Mouse (Mus musculus): Measurements from ENCODE around the gene Ifna1. TPM values are rescaled to one million over a fixed set of nuclear protein-coding genes. Genes with fewer than 3 reads are reported as not detected.
"Not testable (repeated sequence)": the region's sequence is repeated elsewhere in the genome, so short reads cannot be mapped to it uniquely, and the experiment has no call there.

Gene Ifna1
- not detected in 2 replicates for polyA plus RNA-seq (2016; fragmentation: Nextera tagmentation; extraction: Ambion mirVana)

DNA sequence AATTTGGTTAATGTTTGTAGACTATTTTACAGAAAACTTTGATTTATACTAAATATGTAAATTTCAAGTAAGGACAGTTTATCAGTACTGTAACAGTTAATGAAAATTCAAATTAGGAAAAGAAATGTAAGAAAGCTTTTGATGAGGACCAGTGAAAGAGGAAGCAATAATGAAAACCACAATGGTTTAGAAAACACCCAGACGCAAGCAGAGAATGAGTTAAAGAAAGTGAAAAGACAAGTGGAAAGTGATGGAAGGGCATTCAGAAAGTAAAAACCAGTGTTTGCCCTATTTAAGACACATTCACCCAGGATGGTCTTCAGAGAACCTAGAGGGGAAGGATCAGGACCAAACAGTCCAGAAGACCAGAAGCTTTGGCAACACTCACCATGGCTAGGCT lies at the start of gene Ifna1:
Gene Ifna1 (plus strand): TSS at position 390 of the 400 bp plus-strand sequence.
- H3K4me2 ChIP-seq (replicated peaks) = no peak within 1 kb of the TSS

DNA sequence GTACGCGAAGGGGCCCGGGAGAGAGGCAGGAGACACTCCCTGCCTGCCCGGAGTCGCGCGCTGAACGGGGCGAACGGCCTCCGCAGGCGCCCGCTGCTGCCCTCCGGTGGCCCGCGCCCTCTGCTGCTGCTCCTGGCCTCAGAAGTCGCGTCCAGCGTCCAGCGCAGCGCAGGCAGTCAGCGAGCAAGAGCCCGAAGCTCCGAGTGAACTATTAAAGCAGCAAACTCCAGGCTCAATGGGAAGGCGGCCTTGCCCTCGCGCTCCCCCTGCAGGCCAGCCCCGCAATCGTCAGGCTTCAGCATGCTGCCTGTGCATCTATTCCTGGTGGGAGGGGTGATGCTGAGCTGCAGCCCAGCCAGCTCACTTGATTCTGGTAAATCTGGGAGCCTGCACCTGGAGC lies 46.9 kb upstream of the Ifna1 start, which contains the start of gene Gm13287:
Gene Gm13287 (plus strand): TSS at position 301 of the 400 bp plus-strand sequence.
- H3K4me2 ChIP-seq (replicated peaks); H3K9me3 ChIP-seq; H3K4me3 ChIP-seq; H3K27me3 ChIP-seq; H3K27ac ChIP-seq (replicated peaks); H3K9ac ChIP-seq (replicated peaks); ATAC-seq (ENCODE audit: low FRiP score, low read depth); H3K36me3 ChIP-seq; H3K4me1 ChIP-seq: not testable (repeated sequence)
- no CpG with 5 or more reads among the region's 29 CpGs for WGBS

More for the DNA sequence above, at the start of gene Ifna1:
- H3K4me1 ChIP-seq = peaks cover 8% of the 10 kb centered on the region; the same call in 1 of the 2 replicates
- no peak within 1 kb of the TSS for H3K27ac ChIP-seq (replicated peaks)
- H3K9me3 ChIP-seq = no peaks in the 10 kb centered on the region
- H3K36me3 ChIP-seq = no peaks in the 10 kb centered on the region
- no peak within 1 kb of the TSS for H3K9ac ChIP-seq (replicated peaks)
- H3K4me3 ChIP-seq = no peak within 1 kb of the TSS
- no peak for ATAC-seq (ENCODE audit: low FRiP score, low read depth)
- WGBS = 78% methylated on average over 1 of the region's 1 CpGs
- H3K27me3 ChIP-seq = no peaks in the 10 kb centered on the region

DNA sequence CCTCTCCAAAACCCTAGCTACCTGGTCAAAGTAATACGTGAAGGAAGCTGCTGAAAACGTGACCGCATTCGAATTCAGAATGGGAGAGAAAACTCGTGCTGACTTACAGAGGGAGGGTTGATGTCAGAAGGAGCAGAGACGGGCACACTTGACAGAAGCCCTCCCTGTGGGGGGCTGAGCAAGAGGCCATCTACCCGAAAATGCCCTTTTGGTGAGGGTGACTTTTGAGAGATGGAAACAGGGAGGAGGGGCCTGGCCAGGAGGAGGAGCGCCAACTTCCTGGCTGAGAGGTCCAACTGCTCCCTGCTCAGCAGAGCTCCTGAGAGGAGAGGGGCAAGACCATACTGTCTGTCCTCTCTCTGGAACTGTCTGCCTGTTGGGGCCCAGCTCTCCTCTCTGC lies 44.7 kb upstream of the Ifna1 start, which contains the start of gene Gm13288:
Gene Gm13288 (plus strand): TSS at position 301 of the 400 bp plus-strand sequence.
- H3K4me1 ChIP-seq; H3K27ac ChIP-seq (replicated peaks); ATAC-seq (ENCODE audit: low FRiP score, low read depth); H3K27me3 ChIP-seq; H3K9me3 ChIP-seq; H3K36me3 ChIP-seq; H3K9ac ChIP-seq (replicated peaks): not testable (repeated sequence)
- peak within 1 kb of the TSS; percentile 24; the same call in 1 of the 2 replicates for H3K4me3 ChIP-seq
- H3K4me2 ChIP-seq (replicated peaks) = peak within 1 kb of the TSS; percentile 38
- no CpG with 5 or more reads among the region's 8 CpGs for WGBS

DNA sequence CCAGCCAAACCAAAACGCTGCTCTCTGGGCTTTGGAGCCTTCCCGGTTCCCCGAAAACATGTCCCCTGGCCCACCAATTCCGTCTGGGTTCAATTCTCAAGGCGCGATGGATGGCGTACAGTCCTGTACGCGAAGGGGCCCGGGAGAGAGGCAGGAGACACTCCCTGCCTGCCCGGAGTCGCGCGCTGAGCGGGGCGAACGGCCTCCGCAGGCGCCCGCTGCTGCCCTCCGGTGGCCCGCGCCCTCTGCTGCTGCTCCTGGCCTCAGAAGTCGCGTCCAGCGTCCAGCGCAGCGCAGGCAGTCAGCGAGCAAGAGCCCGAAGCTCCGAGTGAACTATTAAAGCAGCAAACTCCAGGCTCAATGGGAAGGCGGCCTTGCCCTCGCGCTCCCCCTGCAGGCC lies 44.1 kb upstream of the Ifna1 start:
- H3K4me3 ChIP-seq = peak overlapping the region; percentile 24; the same call in 1 of the 2 replicates
- WGBS = 1% methylated on average over 13 of the region's 34 CpGs
- peak overlapping the region; percentile 38 for H3K4me2 ChIP-seq (replicated peaks)
- not testable (repeated sequence) for H3K36me3 ChIP-seq; H3K27ac ChIP-seq (replicated peaks); H3K4me1 ChIP-seq; H3K9ac ChIP-seq (replicated peaks); ATAC-seq (ENCODE audit: low FRiP score, low read depth); H3K9me3 ChIP-seq
- peaks cover 10% of the 10 kb centered on the region for H3K27me3 ChIP-seq

DNA sequence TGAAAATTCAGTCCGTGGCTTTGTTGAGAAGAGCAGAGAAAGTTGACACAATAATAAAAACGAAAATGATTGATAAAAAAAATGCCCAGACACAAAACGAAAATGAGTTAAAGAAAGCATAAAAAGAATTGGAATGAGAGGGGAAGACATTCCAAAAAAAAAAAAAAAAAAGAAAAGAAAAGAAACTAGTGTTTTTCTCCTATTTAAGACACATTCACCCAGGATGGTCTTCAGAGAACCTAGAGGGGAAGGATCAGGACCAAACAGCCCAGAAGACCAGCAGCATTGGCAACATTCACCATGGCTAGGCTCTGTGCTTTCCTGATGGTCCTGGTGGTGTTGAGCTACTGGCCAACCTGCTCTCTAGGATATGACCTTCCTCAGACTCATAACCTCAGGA lies 34.0 kb upstream of the Ifna1 start, which contains the start of gene Ifna7:
Gene Ifna7 (plus strand): TSS at position 301 of the 400 bp plus-strand sequence.
- H3K4me1 ChIP-seq = no peaks in the 10 kb centered on the region
- peaks cover 1% of the 10 kb centered on the region; the same call in 1 of the 2 replicates for H3K27me3 ChIP-seq
- H3K36me3 ChIP-seq = no peaks in the 10 kb centered on the region
- ATAC-seq (ENCODE audit: low FRiP score, low read depth) = no peak
- no peak within 1 kb of the TSS for H3K27ac ChIP-seq (replicated peaks)
- no peak within 1 kb of the TSS for H3K4me3 ChIP-seq
- H3K9me3 ChIP-seq = no peaks in the 10 kb centered on the region
- no peak within 1 kb of the TSS for H3K4me2 ChIP-seq (replicated peaks)
- H3K9ac ChIP-seq (replicated peaks) = no peak within 1 kb of the TSS
- WGBS = 62% methylated on average over 3 of the region's 3 CpGs

DNA sequence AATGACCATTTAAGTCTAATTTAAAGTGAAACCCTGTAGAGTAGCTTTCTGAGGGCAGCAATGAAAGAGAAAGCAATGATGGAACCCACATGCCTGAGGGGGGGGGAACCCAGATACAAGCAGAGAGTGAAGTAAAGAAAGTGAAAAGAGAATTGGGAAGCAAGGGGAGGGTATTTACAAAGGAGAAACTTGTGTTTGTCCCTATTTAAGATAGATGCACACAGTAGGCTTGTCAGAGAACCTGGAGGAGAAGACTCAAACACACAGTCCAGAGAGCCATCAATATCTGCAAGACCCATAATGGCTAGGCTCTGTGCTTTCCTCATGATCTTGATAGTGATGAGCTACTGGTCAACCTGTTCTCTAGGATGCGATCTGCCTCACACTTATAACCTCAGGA lies 30.2 kb upstream of the Ifna1 start, which contains the start of gene Ifna11:
Gene Ifna11 (plus strand): TSS at position 301 of the 400 bp plus-strand sequence.
- H3K4me3 ChIP-seq = no peak within 1 kb of the TSS
- H3K36me3 ChIP-seq = no peaks in the 10 kb centered on the region
- no peaks in the 10 kb centered on the region for H3K4me1 ChIP-seq
- H3K27ac ChIP-seq (replicated peaks) = no peak within 1 kb of the TSS
- H3K9ac ChIP-seq (replicated peaks) = no peak within 1 kb of the TSS
- no peak within 1 kb of the TSS for H3K4me2 ChIP-seq (replicated peaks)
- ATAC-seq (ENCODE audit: low FRiP score, low read depth) = no peak
- no peaks in the 10 kb centered on the region for H3K9me3 ChIP-seq
- H3K27me3 ChIP-seq = no peaks in the 10 kb centered on the region
- 100% methylated on average over 1 of the region's 1 CpGs for WGBS

DNA sequence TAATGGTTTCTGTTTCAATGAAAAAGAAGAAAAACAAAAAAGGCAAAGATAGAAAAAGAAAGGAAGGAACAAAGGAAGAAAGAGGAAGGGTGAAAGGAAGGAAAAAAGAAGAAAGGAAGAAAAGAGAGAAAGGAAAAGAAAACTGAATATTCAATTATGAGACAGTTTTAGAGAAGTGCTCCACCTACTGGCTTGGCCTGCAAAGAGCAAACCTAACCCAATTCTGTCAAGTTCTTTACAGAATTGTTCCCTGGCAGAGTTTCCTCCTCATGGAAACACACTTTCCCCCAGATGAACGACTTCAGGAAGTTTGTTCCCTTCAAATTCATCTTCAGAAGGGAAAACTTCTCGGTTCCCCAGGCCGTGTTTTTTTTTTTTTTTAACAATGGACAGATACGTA lies 26.9 kb upstream of the Ifna1 start:
- no peaks in the 10 kb centered on the region for H3K4me1 ChIP-seq
- no peak overlapping the region for H3K9ac ChIP-seq (replicated peaks)
- WGBS = 23% methylated on average over 4 of the region's 4 CpGs
- no peak overlapping the region for H3K4me3 ChIP-seq
- no peaks in the 10 kb centered on the region for H3K9me3 ChIP-seq
- no peak overlapping the region for H3K4me2 ChIP-seq (replicated peaks)
- H3K27ac ChIP-seq (replicated peaks) = no peak overlapping the region
- no peaks in the 10 kb centered on the region for H3K27me3 ChIP-seq
- ATAC-seq (ENCODE audit: low FRiP score, low read depth) = no peak
- H3K36me3 ChIP-seq = no peaks in the 10 kb centered on the region

DNA sequence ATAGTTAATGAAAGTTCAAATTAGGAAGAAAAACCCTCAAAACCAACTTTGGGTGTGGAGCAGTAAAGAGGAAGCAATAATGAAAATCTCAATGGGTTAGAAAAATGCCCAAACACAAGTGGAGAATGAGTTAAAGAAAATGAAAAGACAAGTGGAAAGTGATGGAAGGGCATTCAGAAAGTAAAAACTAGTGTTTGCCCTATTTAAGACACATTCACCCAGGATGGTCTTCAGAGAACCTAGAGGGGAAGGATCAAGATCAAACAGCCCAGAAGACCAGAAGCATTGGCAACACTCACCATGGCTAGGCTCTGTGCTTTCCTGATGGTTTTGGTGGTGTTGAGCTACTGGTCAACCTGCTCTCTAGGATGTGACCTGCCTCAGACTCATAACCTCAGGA lies 22.8 kb upstream of the Ifna1 start, which contains the start of gene Ifna6:
Gene Ifna6 (plus strand): TSS at position 301 of the 400 bp plus-strand sequence.
- H3K27me3 ChIP-seq; H3K36me3 ChIP-seq; H3K9me3 ChIP-seq; H3K4me2 ChIP-seq (replicated peaks); H3K4me1 ChIP-seq; H3K9ac ChIP-seq (replicated peaks); ATAC-seq (ENCODE audit: low FRiP score, low read depth); H3K27ac ChIP-seq (replicated peaks); H3K4me3 ChIP-seq: not testable (repeated sequence)

DNA sequence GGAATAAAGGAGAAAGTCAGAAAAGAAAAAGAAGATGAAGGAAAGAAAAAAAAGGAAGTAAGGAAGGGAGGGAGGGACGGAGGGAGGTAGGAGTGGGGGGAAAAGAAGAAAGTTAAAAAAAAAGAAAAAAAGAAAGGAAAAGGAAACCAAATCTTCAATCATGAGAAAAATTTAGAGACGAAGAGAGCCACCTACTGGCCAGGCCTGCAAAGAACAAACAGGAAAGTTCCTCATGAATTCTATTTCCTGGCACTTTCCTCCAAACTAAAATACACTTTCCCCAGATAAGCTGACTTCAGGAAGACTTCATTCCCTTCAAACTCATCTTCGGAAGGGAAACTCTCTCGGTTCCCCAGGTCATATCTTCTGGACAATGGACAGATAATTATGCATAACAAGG lies 19.4 kb upstream of the Ifna1 start:
- H3K27ac ChIP-seq (replicated peaks) = no peak overlapping the region
- H3K4me1 ChIP-seq = no peaks in the 10 kb centered on the region
- no peak overlapping the region for H3K4me2 ChIP-seq (replicated peaks)
- H3K9ac ChIP-seq (replicated peaks) = no peak overlapping the region
- no peaks in the 10 kb centered on the region for H3K9me3 ChIP-seq
- ATAC-seq (ENCODE audit: low FRiP score, low read depth) = no peak
- H3K36me3 ChIP-seq = no peaks in the 10 kb centered on the region
- 25% methylated on average over 4 of the region's 4 CpGs for WGBS
- H3K27me3 ChIP-seq = no peaks in the 10 kb centered on the region
- no peak overlapping the region for H3K4me3 ChIP-seq

DNA sequence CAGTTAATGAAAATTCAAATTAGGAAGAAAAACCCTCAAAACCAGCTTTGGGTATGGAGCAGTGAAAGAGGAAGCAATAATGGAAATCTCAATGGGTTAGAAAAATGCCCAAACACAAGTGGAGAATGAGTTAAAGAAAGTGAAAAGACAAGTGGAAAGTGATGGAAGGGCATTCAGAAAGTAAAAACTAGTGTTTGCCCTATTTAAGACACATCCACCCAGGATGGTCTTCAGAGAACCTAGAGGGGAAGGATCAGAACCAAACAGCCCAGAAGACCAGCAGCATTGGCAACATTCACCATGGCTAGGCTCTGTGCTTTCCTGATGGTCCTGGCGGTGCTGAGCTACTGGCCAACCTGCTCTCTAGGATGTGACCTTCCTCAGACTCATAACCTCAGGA lies 14.7 kb upstream of the Ifna1 start, which contains the start of gene Ifna5:
Gene Ifna5 (plus strand): TSS at position 301 of the 400 bp plus-strand sequence.
- 75% methylated on average over 1 of the region's 1 CpGs for WGBS
- H3K9ac ChIP-seq (replicated peaks); H3K4me3 ChIP-seq; H3K4me1 ChIP-seq; H3K9me3 ChIP-seq; H3K36me3 ChIP-seq; H3K4me2 ChIP-seq (replicated peaks); ATAC-seq (ENCODE audit: low FRiP score, low read depth); H3K27ac ChIP-seq (replicated peaks); H3K27me3 ChIP-seq: not testable (repeated sequence)

DNA sequence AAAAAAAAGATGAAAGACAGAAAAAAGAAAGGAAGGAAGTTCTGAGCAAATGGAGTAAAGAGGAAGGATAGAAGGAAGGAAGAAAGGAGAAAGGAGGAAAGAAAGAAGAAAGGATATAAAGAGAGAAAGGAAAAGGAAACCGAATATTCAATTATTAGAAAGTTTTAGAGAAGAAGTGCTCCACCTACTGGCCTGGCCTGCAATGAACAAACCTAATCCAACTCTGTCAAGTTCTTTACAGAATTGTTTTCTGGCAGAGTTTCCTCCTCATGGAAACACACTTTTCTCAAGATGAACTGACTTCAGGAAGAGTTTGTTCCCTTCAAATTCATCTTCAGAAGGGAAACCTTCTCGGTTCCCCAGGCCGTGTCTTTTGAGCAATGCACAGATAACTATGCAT lies 11.1 kb upstream of the Ifna1 start:
- Histone ChIP-seq H3K4me3 (no peak overlapping the region), H3K36me3 (no peaks in the 10 kb centered on the region), H3K27ac (replicated peaks) (no peak overlapping the region), H3K27me3 (no peaks in the 10 kb centered on the region), H3K4me1 (no peaks in the 10 kb centered on the region), H3K9me3 (no peaks in the 10 kb centered on the region), H3K9ac (replicated peaks) (no peak overlapping the region), H3K4me2 (replicated peaks) (no peak overlapping the region)
- WGBS = 41% methylated on average over 3 of the region's 3 CpGs
- no peak for ATAC-seq (ENCODE audit: low FRiP score, low read depth)

DNA sequence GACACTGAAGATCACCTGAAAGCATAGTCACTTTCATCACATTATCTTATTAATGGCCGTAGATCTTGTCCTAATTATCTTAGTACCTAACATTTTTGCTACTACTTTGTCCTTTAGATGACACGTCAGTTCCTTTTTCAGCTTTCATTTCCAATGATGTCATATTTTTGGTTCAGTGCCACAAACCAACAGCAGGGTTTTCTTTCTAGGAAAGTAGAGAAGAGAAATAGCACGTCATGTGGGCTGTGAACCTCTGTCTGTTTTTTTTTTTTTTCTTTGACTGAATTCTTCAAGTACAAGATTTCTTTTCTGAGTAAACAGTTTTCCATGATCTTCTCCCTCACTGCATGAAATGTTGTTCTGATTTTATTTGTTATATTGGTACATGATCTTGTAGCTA lies 9.8 kb upstream of the Ifna1 start:
- Histone ChIP-seq H3K4me3 (no peak overlapping the region), H3K4me1 (no peaks in the 10 kb centered on the region), H3K4me2 (replicated peaks) (no peak overlapping the region), H3K9ac (replicated peaks) (no peak overlapping the region), H3K27me3 (no peaks in the 10 kb centered on the region), H3K9me3 (no peaks in the 10 kb centered on the region), H3K36me3 (no peaks in the 10 kb centered on the region), H3K27ac (replicated peaks) (no peak overlapping the region)
- whole genome bisulfite sequencing = 83% methylated on average over 3 of the region's 3 CpGs
- no peak for ATAC-seq (ENCODE audit: low FRiP score, low read depth)

DNA sequence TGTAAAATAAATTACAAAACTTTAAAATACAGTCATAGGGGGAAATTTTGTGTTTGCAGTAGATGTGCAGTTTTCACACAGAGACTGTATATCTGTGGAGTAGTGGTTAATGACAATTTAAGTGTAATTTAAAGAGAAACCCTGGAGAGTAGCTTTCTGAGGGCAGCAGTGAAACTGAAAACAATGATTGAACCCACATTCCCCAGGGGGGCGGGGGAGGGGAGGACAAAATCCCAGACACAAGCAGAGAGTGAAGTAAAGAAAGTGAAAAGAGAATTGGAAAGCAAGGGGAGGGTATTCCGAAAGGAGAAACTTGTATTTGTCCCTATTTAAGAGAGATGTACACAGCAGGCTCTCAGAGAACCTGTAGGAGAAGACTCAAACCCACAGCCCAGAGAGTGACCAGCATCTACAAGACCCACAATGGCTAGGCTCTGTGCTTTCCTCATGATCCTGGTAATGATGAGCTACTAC lies 8.4 kb upstream of the Ifna1 start, which contains the start of gene Ifna4:
Gene Ifna4 (plus strand): TSS at position 424 of the 474 bp plus-strand sequence.
- ATAC-seq (ENCODE audit: low FRiP score, low read depth) = no peak
- H3K27ac ChIP-seq (replicated peaks) = no peak within 1 kb of the TSS
- no peaks in the 10 kb centered on the region for H3K36me3 ChIP-seq
- H3K4me3 ChIP-seq = no peak within 1 kb of the TSS
- H3K9ac ChIP-seq (replicated peaks) = no peak within 1 kb of the TSS
- WGBS = 38% methylated on average over 2 of the region's 2 CpGs
- no peaks in the 10 kb centered on the region for H3K27me3 ChIP-seq
- no peak within 1 kb of the TSS for H3K4me2 ChIP-seq (replicated peaks)
- H3K4me1 ChIP-seq = no peaks in the 10 kb centered on the region
- H3K9me3 ChIP-seq = no peaks in the 10 kb centered on the region

All from midbrain, embryonic 12.5 days (tissue).